Mouse (Mus musculus): ENCODE data around the gene Gm21983. TPM values are rescaled to one million over a fixed set of nuclear protein-coding genes. Genes with fewer than 3 reads are reported as not detected.

The Gm21983 gene
- total RNA-seq (2023; ENCODE audit: inconsistent age), result not detected in 4 replicates

GRCm38 (mm10) chr7:27180837-27181695 is at the start of gene Gm21983, which contains the start of gene Mia:
Gene Gm21983 (minus strand): TSS chr7:27181086.
Gene Mia (minus strand): TSS chr7:27181157.

GRCm38 (mm10) chr7:27228281-27228821 is 47.5 kb upstream of the Gm21983 start, which contains the start of gene Itpkc:
Gene Itpkc (minus strand): TSS chr7:27228661.

GRCm38 (mm10) chr7:27195681-27196611 is 15.1 kb upstream of the Gm21983 start, which contains the start of the genes BC024978 and Snrpa:
Gene BC024978 (plus strand): TSS chr7:27195781.
Gene Snrpa (minus strand): TSS chr7:27196271.

GRCm38 (mm10) chr7:27178324-27179216 is 2.3 kb downstream of the Gm21983 start, which contains the start of gene Rab4b:
Gene Rab4b (minus strand): TSS chr7:27178896.

GRCm38 (mm10) chr7:27166614-27167474 is 14.0 kb downstream of the Gm21983 start, which contains the start of gene Egln2:
Gene Egln2 (minus strand): TSS chr7:27166802.

GRCm38 (mm10) chr7:27153205-27153764 is 27.6 kb downstream of the Gm21983 start, which contains the start of gene Cyp2t4:
Gene Cyp2t4 (plus strand): TSS chr7:27153714.

GRCm38 (mm10) chr7:27119676-27120075 is 61.2 kb downstream of the Gm21983 start, which contains the start of gene Cyp2f2:
Gene Cyp2f2 (plus strand): TSS chr7:27119909.

Other genes with a start within 250 kb of the Gm21983 start
- gene Cyp2a22, start 241.7 kb downstream of the Gm21983 start, total RNA-seq (2023; ENCODE audit: inconsistent age), result not detected in 4 replicates
- not detected in 4 replicates for gene Cyp2a12, start 152.0 kb downstream of the Gm21983 start, total RNA-seq (2023; ENCODE audit: inconsistent age)
- gene Cyp2f2, start 61.2 kb downstream of the Gm21983 start, total RNA-seq (2023; ENCODE audit: inconsistent age), result not detected in 4 replicates
- gene Cyp2t4, start 27.4 kb downstream of the Gm21983 start, total RNA-seq (2023; ENCODE audit: inconsistent age), result not detected in 4 replicates
- gene Egln2, start 14.3 kb downstream of the Gm21983 start, total RNA-seq (2023; ENCODE audit: inconsistent age), result 226 to 254 TPM (median 243 TPM) in 4 replicates
- 167 to 187 TPM (median 176 TPM) in 4 replicates for gene Rab4b, start 2.2 kb downstream of the Gm21983 start, total RNA-seq (2023; ENCODE audit: inconsistent age)
- gene Mia, start 71 bp upstream of the Gm21983 start, total RNA-seq (2023; ENCODE audit: inconsistent age), result 0.57 to 1.5 TPM (median 0.90 TPM) in 3 of 4 replicates, not detected in the other
- 15.0 to 18.0 TPM (median 16.3 TPM) in 4 replicates for gene BC024978, start 14.7 kb upstream of the Gm21983 start, total RNA-seq (2023; ENCODE audit: inconsistent age)
- 98.7 to 129 TPM (median 118 TPM) in 4 replicates for gene Snrpa, start 15.2 kb upstream of the Gm21983 start, total RNA-seq (2023; ENCODE audit: inconsistent age)
- 16.9 to 22.1 TPM (median 20.3 TPM) in 4 replicates for gene Itpkc, start 47.6 kb upstream of the Gm21983 start, total RNA-seq (2023; ENCODE audit: inconsistent age)
- 25.8 to 31.0 TPM (median 27.4 TPM) in 4 replicates for gene Coq8b, start 51.9 kb upstream of the Gm21983 start, total RNA-seq (2023; ENCODE audit: inconsistent age)
- 1.4 to 3.2 TPM (median 1.6 TPM) in 4 replicates for gene Numbl, start 77.3 kb upstream of the Gm21983 start, total RNA-seq (2023; ENCODE audit: inconsistent age)
- gene Ltbp4, start 156.6 kb upstream of the Gm21983 start, total RNA-seq (2023; ENCODE audit: inconsistent age), result 0.87 to 0.97 TPM (median 0.93 TPM) in 4 replicates
- 87.2 to 119 TPM (median 99.9 TPM) in 4 replicates for gene Shkbp1, start 174.9 kb upstream of the Gm21983 start, total RNA-seq (2023; ENCODE audit: inconsistent age)
- gene Gm20479, start 176.3 kb upstream of the Gm21983 start, total RNA-seq (2023; ENCODE audit: inconsistent age), result not detected in 4 replicates